Mouse (Mus musculus) G1E (cell line): ENCODE results near the gene Lsg1.

Experiments
- CTCF ChIP-seq: IDR thresholded peaks from 2 replicates; pipeline ENCODE4 v1.5.1; 2012; ENCODE audit warnings: low read depth, low read length, inconsistent platforms, mixed read lengths
- GATA1 ChIP-seq: IDR thresholded peaks from 2 replicates; pipeline ENCODE4 v1.6.1; 2012; ENCODE audit warnings: borderline replicate concordance, low read length, inconsistent platforms, mixed read lengths
- GATA2 ChIP-seq: IDR thresholded peaks from 2 replicates; pipeline ENCODE4 v1.6.1; 2012; ENCODE audit warnings: low read depth, low read length, inconsistent platforms, borderline replicate concordance
- POLR2AphosphoS5 ChIP-seq: IDR thresholded peaks from 2 replicates; pipeline ENCODE4 v1.6.1; 2012; ENCODE audit warnings: low read depth, low read length, inconsistent platforms; ENCODE audit not compliant: insufficient replicate concordance
- TAL1 ChIP-seq: conservative IDR thresholded peaks from 2 replicates; pipeline ENCODE4 v1.6.1; 2012; ENCODE audit warnings: low read depth, low read length, inconsistent platforms, mixed read lengths

- TF ChIP-seq CTCF: no peak
- TF ChIP-seq POLR2AphosphoS5: no peak
- TF ChIP-seq TAL1: no peak
- TF ChIP-seq GATA1: no peak
- TF ChIP-seq GATA2: no peak
These were observed 44.0 kb downstream of the Lsg1 start for GRCm38 (mm10) chr16:30543386-30543785.
